Mouse (Mus musculus) heart, embryonic 13.5 days (tissue): ENCODE results near the gene Mbnl1. TPM values are rescaled to one million over a fixed set of nuclear protein-coding genes. Genes with fewer than 3 reads are reported as not detected.

Source experiments
- ATAC-seq: fragments of 200-750 bp; cut with Nextera tagmentation; 2 replicates; pipeline ENCODE4 v1.8.0; 2017; ENCODE audit warnings: moderate TSS enrichment; ENCODE audit not compliant: insufficient number of reproducible peaks, low FRiP score, low TSS enrichment; ENCODE audit errors: extremely low read depth
- H3K27ac ChIP-seq: fragments of 300-500 bp; sonication (generic); replicated peaks from 2 replicates; pipeline ENCODE4 v1.5.1; 2015; ENCODE audit warnings: moderate library complexity, mild to moderate bottlenecking, inconsistent platforms
- H3K27me3 ChIP-seq: fragments of 300-500 bp; sonication (generic); replicated peaks from 2 replicates; pipeline ENCODE4 v1.6.1; 2015; ENCODE audit warnings: mild to moderate bottlenecking, inconsistent platforms
- H3K36me3 ChIP-seq: fragments of 300-500 bp; sonication (generic); 2 replicates; pipeline ENCODE4 v1.6.1; 2015; ENCODE audit warnings: mild to moderate bottlenecking, inconsistent platforms
- H3K4me1 ChIP-seq: fragments of 300-500 bp; sonication (generic); 2 replicates; pipeline ENCODE4 v1.6.1; 2015; ENCODE audit warnings: inconsistent platforms
- H3K4me2 ChIP-seq: fragments of 300-500 bp; sonication (generic); 2 replicates; pipeline ENCODE4 v1.6.1; 2015; ENCODE audit warnings: inconsistent platforms, mild to moderate bottlenecking, moderate library complexity
- H3K4me3 ChIP-seq: fragments of 300-500 bp; sonication (generic); 2 replicates; pipeline ENCODE4 v1.5.1; 2015; ENCODE audit warnings: moderate library complexity, mild to moderate bottlenecking, inconsistent platforms
- H3K9ac ChIP-seq: fragments of 300-500 bp; sonication (generic); 2 replicates; pipeline ENCODE4 v1.6.1; 2015; ENCODE audit warnings: inconsistent platforms, mild to moderate bottlenecking, moderate library complexity
- H3K9me3 ChIP-seq: fragments of 300-500 bp; sonication (generic); 2 replicates; pipeline ENCODE4 v1.6.1; 2016; ENCODE audit warnings: inconsistent platforms
- WGBS: fragments of 180-500 bp; shearing (Covaris S2); methylation state at CpG from one replicate; pipeline ENCODE4 v1.1.7; 2015; ENCODE audit warnings: mixed read lengths; 5-methylcytosine and 5-hydroxymethylcytosine counted together
- polyA plus RNA-seq: library from polyadenylated mRNA; unstranded; fragments of >200 nt; fragmentation: Nextera tagmentation; extraction: Ambion mirVana; gene quantifications from 2 replicates; pipeline ENCODE4 v1.2.1, GENCODE M21; 2015

Gene Mbnl1
- polyA plus RNA-seq, 1 experiment from 2014 or later: 66.0 TPM

DNA sequence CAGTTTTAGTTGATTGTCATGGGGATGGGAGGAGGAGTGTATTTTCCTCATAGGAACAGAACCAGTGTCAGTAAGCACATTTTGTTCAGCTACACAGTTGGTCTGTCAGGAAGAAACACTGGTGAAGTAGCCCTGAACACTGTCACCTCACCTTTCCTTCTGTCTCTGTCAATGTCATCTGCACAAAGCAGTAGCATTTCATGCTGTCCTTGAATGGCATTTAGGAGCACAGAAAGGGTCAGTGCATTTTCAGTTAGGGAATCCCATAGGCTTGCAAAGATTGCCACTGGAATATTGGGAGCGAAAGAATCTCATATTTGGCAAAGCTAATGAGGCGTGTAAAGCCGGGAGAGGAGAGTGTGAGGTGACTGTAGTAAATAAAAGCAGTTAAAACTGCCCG lies 114.5 kb downstream of the Mbnl1 start:
- H3K9ac ChIP-seq: no peak overlapping the region

DNA sequence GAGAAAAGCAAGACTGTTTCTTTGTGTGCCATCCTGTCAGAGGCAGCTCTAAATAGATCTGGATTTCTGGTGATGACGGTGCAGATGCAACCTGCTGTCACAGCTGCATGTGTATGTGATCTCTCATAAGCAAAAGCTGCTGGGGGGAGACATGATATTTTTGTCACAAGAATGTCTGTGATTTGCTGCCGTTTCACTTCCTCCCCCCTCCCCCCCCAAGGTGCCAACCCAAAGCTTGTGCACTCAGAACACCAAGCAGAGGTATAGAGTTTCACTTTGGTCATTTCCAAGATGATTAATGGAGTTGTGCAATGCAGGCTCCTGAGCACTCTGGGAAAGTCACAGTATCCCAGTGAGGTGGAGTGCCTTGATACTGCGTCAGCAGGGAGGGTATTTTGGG lies 116.7 kb downstream of the Mbnl1 start:
- no peak for ATAC-seq
- no peak overlapping the region for H3K4me2 ChIP-seq

More for the DNA sequence above, 114.5 kb downstream of the Mbnl1 start:
- Histone ChIP-seq H3K27ac (no peak overlapping the region), H3K9me3 (no peaks in the 10 kb centered on the region), H3K4me3 (no peak overlapping the region), H3K4me1 (peaks cover 44% of the 10 kb centered on the region), H3K27me3 (no peaks in the 10 kb centered on the region), H3K36me3 (no peaks in the 10 kb centered on the region), H3K4me2 (no peak overlapping the region)
- 82% methylated on average over 4 of the region's 4 CpGs for WGBS
- no peak for ATAC-seq

DNA sequence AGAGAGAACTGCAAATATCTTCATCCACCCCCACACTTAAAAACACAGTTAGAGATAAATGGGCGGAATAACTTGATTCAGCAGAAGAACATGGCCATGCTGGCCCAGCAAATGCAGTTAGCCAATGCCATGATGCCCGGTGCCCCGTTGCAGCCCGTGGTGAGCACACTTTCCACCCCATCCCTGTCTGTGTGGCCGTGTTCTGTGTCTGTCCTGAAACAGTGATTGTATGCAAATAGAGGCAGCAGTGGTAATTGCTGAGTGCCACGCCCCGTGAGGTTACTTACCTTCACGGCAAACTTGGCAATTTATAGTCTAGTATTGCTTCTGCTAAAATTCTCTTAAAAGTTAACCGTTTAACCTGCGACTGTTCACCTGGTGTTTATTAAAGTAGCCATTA lies 123.0 kb downstream of the Mbnl1 start:
- Histone ChIP-seq H3K9ac (no peak overlapping the region), H3K4me1 (peaks cover 39% of the 10 kb centered on the region), H3K4me2 (no peak overlapping the region), H3K27ac (no peak overlapping the region), H3K4me3 (no peak overlapping the region), H3K9me3 (no peaks in the 10 kb centered on the region), H3K27me3 (no peaks in the 10 kb centered on the region), H3K36me3 (peaks cover 9% of the 10 kb centered on the region; the same call in 1 of the 2 replicates)
- WGBS: 87% methylated on average over 10 of the region's 10 CpGs
- ATAC-seq: no peak

More for the DNA sequence above, 116.7 kb downstream of the Mbnl1 start:
- WGBS: 49% methylated on average over 3 of the region's 3 CpGs
- no peaks in the 10 kb centered on the region for H3K36me3 ChIP-seq
- H3K27me3 ChIP-seq: no peaks in the 10 kb centered on the region
- no peak overlapping the region for H3K9ac ChIP-seq
- peaks cover 54% of the 10 kb centered on the region for H3K4me1 ChIP-seq
- no peak overlapping the region for H3K4me3 ChIP-seq
- H3K9me3 ChIP-seq: no peaks in the 10 kb centered on the region
- H3K27ac ChIP-seq: no peak overlapping the region

DNA sequence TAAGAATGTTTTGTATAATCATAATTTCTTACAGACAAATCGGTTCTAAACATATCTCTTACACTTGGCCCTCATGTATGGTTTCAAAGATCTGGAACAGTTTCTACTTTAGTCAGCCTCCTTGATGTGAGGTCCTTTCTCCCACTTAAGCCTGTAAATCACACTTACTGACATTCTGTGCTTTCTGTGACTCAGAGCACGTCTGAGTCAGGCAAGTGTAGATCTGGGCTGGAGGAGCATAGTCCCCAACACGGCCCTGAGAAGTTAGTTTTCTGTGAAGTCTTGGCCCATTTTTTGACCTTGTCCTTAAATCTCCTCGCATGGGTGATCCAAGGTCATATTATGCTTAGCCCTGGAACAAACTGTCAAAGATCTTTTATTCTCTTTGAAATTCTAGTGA lies 124.4 kb downstream of the Mbnl1 start:
- no peaks in the 10 kb centered on the region for H3K9me3 ChIP-seq
- ATAC-seq: no peak
- 58% methylated on average over 4 of the region's 4 CpGs for WGBS
- H3K27me3 ChIP-seq: no peaks in the 10 kb centered on the region
- H3K4me2 ChIP-seq: no peak overlapping the region
- H3K4me3 ChIP-seq: no peak overlapping the region
- H3K36me3 ChIP-seq: peaks cover 9% of the 10 kb centered on the region; the same call in 1 of the 2 replicates
- no peak overlapping the region for H3K9ac ChIP-seq
- H3K27ac ChIP-seq: no peak overlapping the region
- H3K4me1 ChIP-seq: peaks cover 46% of the 10 kb centered on the region

DNA sequence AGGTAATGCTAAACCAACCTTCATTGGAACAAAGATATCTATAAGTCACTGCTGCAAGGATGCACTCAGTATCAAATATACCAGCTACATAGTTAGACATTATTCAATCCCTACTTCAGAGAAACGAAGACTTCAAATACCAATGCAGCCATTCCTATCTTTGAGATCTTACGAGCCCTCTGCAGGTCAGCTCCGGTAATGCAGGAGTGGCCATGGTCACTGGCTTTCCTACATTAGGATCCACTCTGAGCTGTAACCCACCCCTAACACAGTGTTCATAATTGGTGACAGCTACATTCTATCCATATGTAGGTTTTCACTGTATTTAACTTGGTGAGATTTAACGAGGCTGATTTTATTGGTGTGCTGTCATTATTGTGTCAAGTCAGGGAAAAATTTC lies 129.1 kb downstream of the Mbnl1 start:
- WGBS: 31% methylated on average over 4 of the region's 4 CpGs
- no peak for ATAC-seq

DNA sequence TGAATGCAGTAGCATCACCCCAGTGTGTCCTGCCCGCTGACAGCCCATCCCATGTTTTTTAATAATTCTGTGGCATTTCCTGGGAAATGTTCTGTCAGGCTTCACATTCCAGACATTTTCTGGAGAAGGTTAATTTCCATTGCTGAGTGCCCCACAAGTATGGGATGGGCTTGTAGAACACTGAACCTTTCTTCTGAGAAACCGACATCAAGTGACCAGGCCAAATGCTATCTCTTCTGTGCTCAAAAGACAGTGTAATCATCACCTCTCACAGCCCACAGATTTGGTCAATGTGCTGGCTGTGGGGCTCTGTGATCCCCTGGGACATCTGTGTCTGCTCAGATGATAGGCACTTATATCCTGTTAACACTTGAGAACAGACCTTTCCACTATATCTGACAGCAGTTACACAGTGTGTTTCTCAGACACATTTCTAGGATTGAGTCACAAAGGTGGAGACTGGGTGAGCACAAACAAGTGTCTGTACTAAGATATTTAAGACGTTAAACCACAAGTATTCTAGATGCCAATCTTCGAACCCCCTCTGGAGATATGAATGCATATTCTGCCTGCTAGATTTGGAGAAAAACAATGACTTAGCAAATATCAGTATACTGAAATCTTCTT lies 130.4 kb downstream of the Mbnl1 start:
- Histone ChIP-seq H3K27me3 (no peaks in the 10 kb centered on the region), H3K36me3 (peaks cover 17% of the 10 kb centered on the region; the same call in 1 of the 2 replicates), H3K4me1 (peaks cover 58% of the 10 kb centered on the region), H3K9ac (no peak overlapping the region), H3K4me3 (no peak overlapping the region), H3K27ac (peak overlapping the region; percentile 59), H3K9me3 (no peaks in the 10 kb centered on the region), H3K4me2 (peak overlapping the region; percentile 43; the same call in 1 of the 2 replicates)
- 22% methylated on average over 4 of the region's 4 CpGs for WGBS
- peak; percentile 52; the same call in 1 of the 2 replicates for ATAC-seq

More for the DNA sequence above, 129.1 kb downstream of the Mbnl1 start:
- no peak overlapping the region for H3K4me2 ChIP-seq
- H3K9ac ChIP-seq: no peak overlapping the region
- H3K27ac ChIP-seq: no peak overlapping the region
- H3K4me3 ChIP-seq: no peak overlapping the region
- peaks cover 56% of the 10 kb centered on the region for H3K4me1 ChIP-seq
- H3K27me3 ChIP-seq: no peaks in the 10 kb centered on the region
- peaks cover 17% of the 10 kb centered on the region; the same call in 1 of the 2 replicates for H3K36me3 ChIP-seq
- no peaks in the 10 kb centered on the region for H3K9me3 ChIP-seq

GRCm38 (mm10) chr3:60603637-60604036 lies 131.0 kb downstream of the Mbnl1 start:
- peak overlapping the region; percentile 48 for H3K27ac ChIP-seq
- H3K4me2 ChIP-seq: peak overlapping the region; percentile 43
- H3K9me3 ChIP-seq: no peaks in the 10 kb centered on the region
- H3K9ac ChIP-seq: 0 out of 2 replicates have a peak overlapping the region, but pooled peaks have one; percentile 19
- no peaks in the 10 kb centered on the region for H3K27me3 ChIP-seq
- 64% methylated on average over 4 of the region's 4 CpGs for WGBS
- H3K36me3 ChIP-seq: peaks cover 17% of the 10 kb centered on the region; the same call in 1 of the 2 replicates
- H3K4me1 ChIP-seq: peaks cover 58% of the 10 kb centered on the region
- ATAC-seq: no peak
- H3K4me3 ChIP-seq: no peak overlapping the region

GRCm38 (mm10) chr3:60604205-60604604 lies 131.6 kb downstream of the Mbnl1 start:
- no peak overlapping the region for H3K9ac ChIP-seq
- 38% methylated on average over 6 of the region's 6 CpGs for WGBS
- peaks cover 14% of the 10 kb centered on the region; the same call in 1 of the 2 replicates for H3K36me3 ChIP-seq
- no peak for ATAC-seq
- H3K27ac ChIP-seq: peak overlapping the region; percentile 48; the same call in 1 of the 2 replicates
- peaks cover 58% of the 10 kb centered on the region for H3K4me1 ChIP-seq
- H3K9me3 ChIP-seq: no peaks in the 10 kb centered on the region
- H3K27me3 ChIP-seq: no peaks in the 10 kb centered on the region
- H3K4me3 ChIP-seq: no peak overlapping the region
- H3K4me2 ChIP-seq: peak overlapping the region; percentile 43; the same call in 1 of the 2 replicates

DNA sequence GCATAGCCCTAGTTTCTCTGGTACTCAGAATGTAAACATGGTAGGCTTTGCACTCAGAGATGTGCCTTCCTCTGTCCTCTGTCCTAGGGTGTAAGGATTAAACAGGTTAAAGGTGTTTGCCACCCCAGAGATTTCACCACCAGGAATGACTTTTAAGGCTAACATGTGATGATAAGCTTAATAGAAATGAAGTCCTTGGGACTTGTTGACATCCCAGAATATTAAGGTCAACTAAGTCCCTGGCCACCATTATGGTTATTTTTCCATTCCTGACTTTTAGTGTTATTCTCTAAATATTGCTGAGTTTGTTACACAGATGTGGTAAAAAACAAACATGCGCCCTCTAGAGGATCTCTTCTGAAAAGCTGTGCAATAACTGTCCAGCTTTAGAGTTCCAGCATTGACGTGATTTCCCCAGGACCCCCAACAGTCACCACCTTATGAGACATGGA lies 136.3 kb downstream of the Mbnl1 start:
- 16% methylated on average over 2 of the region's 2 CpGs for WGBS
- no peak for ATAC-seq
- Histone ChIP-seq H3K9ac (no peak overlapping the region), H3K9me3 (no peaks in the 10 kb centered on the region), H3K4me2 (no peak overlapping the region), H3K27ac (no peak overlapping the region), H3K4me3 (no peak overlapping the region), H3K27me3 (no peaks in the 10 kb centered on the region), H3K4me1 (peaks cover 32% of the 10 kb centered on the region), H3K36me3 (peaks cover 19% of the 10 kb centered on the region)

- 20% methylated on average over 2 of the region's 2 CpGs for WGBS
Observed at GRCm38 (mm10) chr3:60611839-60612238, 139.2 kb downstream of the Mbnl1 start.

GRCm38 (mm10) chr3:60613121-60613520 lies 140.5 kb downstream of the Mbnl1 start:
- Histone ChIP-seq H3K4me3 (no peak overlapping the region), H3K4me2 (no peak overlapping the region), H3K27ac (no peak overlapping the region), H3K9me3 (no peaks in the 10 kb centered on the region), H3K27me3 (no peaks in the 10 kb centered on the region), H3K36me3 (peaks cover 32% of the 10 kb centered on the region), H3K4me1 (peaks cover 9% of the 10 kb centered on the region; the same call in 1 of the 2 replicates), H3K9ac (no peak overlapping the region)
- 83% methylated on average over 7 of the region's 7 CpGs for WGBS
- ATAC-seq: no peak

More at GRCm38 (mm10) chr3:60611839-60612238, 139.2 kb downstream of the Mbnl1 start:
- no peak overlapping the region for H3K9ac ChIP-seq
- H3K36me3 ChIP-seq: peaks cover 25% of the 10 kb centered on the region
- H3K27ac ChIP-seq: no peak overlapping the region
- ATAC-seq: no peak
- H3K4me1 ChIP-seq: peaks cover 15% of the 10 kb centered on the region
- H3K4me2 ChIP-seq: no peak overlapping the region
- H3K27me3 ChIP-seq: no peaks in the 10 kb centered on the region
- H3K9me3 ChIP-seq: no peaks in the 10 kb centered on the region
- no peak overlapping the region for H3K4me3 ChIP-seq

DNA sequence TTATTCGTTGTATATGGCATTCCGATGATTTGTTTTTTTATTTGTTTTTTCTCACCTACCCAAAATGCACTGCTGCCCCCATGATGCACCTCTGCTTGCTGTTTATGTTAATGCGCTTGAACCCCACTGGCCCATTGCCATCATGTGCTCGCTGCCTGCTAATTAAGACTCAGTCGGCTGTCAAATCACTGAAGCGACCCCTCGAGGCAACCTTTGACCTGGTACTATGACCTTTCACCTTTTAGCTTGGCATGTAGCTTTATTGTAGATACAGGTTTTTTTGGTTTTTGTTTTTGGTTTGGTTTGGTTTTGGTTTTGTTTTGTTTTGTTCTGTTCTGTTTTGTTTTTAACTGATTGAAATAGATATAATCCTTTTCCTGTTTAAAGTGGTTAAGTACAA lies 141.9 kb downstream of the Mbnl1 start:
- Histone ChIP-seq H3K36me3 (peaks cover 40% of the 10 kb centered on the region), H3K4me1 (peaks cover 9% of the 10 kb centered on the region; the same call in 1 of the 2 replicates), H3K9ac (no peak overlapping the region), H3K27me3 (no peaks in the 10 kb centered on the region), H3K9me3 (no peaks in the 10 kb centered on the region), H3K27ac (no peak overlapping the region), H3K4me3 (no peak overlapping the region), H3K4me2 (no peak overlapping the region)
- ATAC-seq: no peak
- WGBS: 90% methylated on average over 7 of the region's 7 CpGs
